Mouse (Mus musculus) erythroblast, embryonic 14.5 days (primary cell): ENCODE results near the gene Krt12.

Experiments used
- GATA1 ChIP-seq: IDR thresholded peaks from 2 replicates; pipeline ENCODE4 v1.6.1; 2012; ENCODE audit warnings: low read length, inconsistent platforms, mixed read lengths
- TAL1 ChIP-seq: IDR thresholded peaks from 3 replicates; pipeline ENCODE4 v1.6.1; 2012; ENCODE audit warnings: low read length, inconsistent platforms, mixed read lengths

DNA sequence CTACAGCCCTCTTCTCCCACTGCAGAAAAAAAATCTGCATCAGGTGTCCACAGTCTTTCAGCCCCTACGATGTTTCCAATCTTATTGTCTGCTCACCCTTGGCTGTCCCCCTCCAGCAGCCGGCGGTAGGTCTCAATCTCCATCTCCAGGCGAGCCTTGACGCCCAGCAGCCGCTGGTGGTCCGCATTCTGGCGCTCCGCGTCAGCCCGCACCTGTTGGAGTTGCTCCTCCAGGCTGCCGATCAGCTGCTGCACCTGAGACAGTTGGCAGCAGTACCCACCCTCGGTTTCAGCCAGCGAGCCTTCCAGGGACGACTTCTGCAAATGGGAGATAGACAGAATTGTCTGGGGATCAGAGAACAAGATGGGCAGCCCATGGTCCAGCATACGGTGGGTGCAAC, 4.2 kb downstream of the Krt12 start:
- TF ChIP-seq TAL1 (no peak), GATA1 (no peak)
